Comparison of ENCODE assay signal across 10 mouse cellular contexts in the genomic region with DNA sequence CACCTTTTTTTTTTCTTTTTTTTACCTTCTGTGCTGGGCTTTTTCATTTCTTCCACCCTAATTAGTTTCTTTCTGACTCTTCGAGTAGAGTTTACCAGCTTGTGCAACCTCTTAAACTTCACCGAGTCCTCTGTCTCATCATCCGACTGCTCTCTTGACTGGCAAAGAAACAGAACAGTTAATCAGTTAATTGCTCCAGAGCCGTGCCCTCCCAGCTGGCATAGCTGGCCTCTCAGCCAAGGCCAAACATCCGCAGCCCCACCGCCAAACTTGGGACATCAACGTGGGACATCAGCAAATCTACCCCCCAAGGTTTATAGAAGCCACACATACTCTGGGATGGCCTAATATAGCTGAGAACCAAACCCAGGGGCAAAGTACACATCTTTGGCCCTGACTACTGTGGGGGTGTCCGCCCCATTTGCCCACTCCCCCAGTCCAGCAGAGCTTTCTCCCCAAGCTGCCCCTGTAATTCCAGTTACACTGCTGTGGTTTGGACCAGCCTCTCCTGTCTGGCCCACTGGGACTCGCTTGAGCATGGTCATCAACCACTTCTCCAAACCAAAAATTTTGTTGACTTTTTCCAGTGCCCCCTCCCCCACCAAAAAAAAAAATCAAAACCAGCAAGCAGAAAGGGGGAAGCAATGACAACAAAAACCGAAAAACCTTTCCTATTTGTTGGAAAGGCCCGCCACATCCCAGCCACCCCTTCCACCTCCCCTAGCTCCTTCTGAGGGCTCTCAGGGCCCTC.
A peak's percentile ranks its signal among the peaks of the same experiment; 100 is the strongest.
DNase-seq lines count a peak whose midpoint lies in the region; ATAC-seq lines count a peak whose summit lies in the region.
"Had no signal": no experiment of that assay in that cellular context is flagged by ENCODE, and none has a peak within 500 bp of the region (broad histone marks: within the 10 kb centered on the region; RNA-seq: fewer than 3 reads in every experiment).

No protein-coding gene starts in this region.

- 0 out of 2 replicates have a peak, but pooled peaks have one; percentile 36 for ATAC-seq in kidney, embryonic 14.5 days (ENCODE audit: low FRiP score, low TSS enrichment)
- ATAC-seq in embryonic facial prominence, embryonic 11.5 days (replicated peaks; ENCODE audit: insufficient number of reproducible peaks, low FRiP score, low TSS enrichment, low read depth), result no peak
- no peak for ATAC-seq in midbrain, embryonic 16.5 days

- peaks cover 13% of the 10 kb centered on the region; the same call in 1 of the 2 replicates for H3K4me1 ChIP-seq in kidney, embryonic 14.5 days (ENCODE audit: control insufficient read depth, insufficient read depth, low read length)
- peaks cover 6% of the 10 kb centered on the region for H3K4me1 ChIP-seq in embryonic facial prominence, embryonic 11.5 days (ENCODE audit: control insufficient read depth, insufficient read depth, low read length)
- H3K4me1 ChIP-seq in midbrain, embryonic 16.5 days (ENCODE audit: control insufficient read depth, insufficient read depth, low read length), result peaks cover 26% of the 10 kb centered on the region
- H3K4me1 ChIP-seq: liver, embryonic 15.5 days had no signal

- H3K4me2 ChIP-seq in kidney, embryonic 14.5 days (replicated peaks; ENCODE audit: low read depth, low read length), result peak overlapping the region; percentile 17; the same call in 1 of the 2 replicates
- peak overlapping the region; percentile 33 for H3K4me2 ChIP-seq in embryonic facial prominence, embryonic 11.5 days (ENCODE audit: low read depth, low read length)
- H3K4me2 ChIP-seq in midbrain, embryonic 16.5 days (ENCODE audit: low read length), result peak overlapping the region; percentile 53
- H3K4me2 ChIP-seq: liver, embryonic 15.5 days had no signal

- H3K27me3 ChIP-seq in kidney, embryonic 14.5 days (ENCODE audit: control insufficient read depth, insufficient read depth, low read length), result no peaks in the 10 kb centered on the region
- H3K27me3 ChIP-seq in embryonic facial prominence, embryonic 11.5 days (ENCODE audit: control insufficient read depth, insufficient read depth, low read length), result no peaks in the 10 kb centered on the region
- H3K27me3 ChIP-seq in midbrain, embryonic 16.5 days (ENCODE audit: control insufficient read depth, insufficient read depth, low read depth, low read length), result no peaks in the 10 kb centered on the region
- H3K27me3 ChIP-seq: liver, embryonic 15.5 days had no signal

- intact Hi-C loops in heart, postnatal 14 days (cut with DNase I), result no loop called here

- H3K27ac ChIP-seq in kidney, embryonic 14.5 days (ENCODE audit: low read depth, low read length), result peak overlapping the region; percentile 80
- H3K27ac ChIP-seq in embryonic facial prominence, embryonic 11.5 days (replicated peaks; ENCODE audit: low read depth, low read length), result peak overlapping the region; percentile 59; the same call in 1 of the 2 replicates
- peak overlapping the region; percentile 74 for H3K27ac ChIP-seq in midbrain, embryonic 16.5 days (ENCODE audit: low read length)
- H3K27ac ChIP-seq: liver, embryonic 15.5 days had no signal

- no peak overlapping the region for H3K4me3 ChIP-seq in kidney, embryonic 14.5 days (ENCODE audit: low read length)
- H3K4me3 ChIP-seq in embryonic facial prominence, embryonic 11.5 days (ENCODE audit: low read depth, low read length), result no peak overlapping the region
- H3K4me3 ChIP-seq in midbrain, embryonic 16.5 days (ENCODE audit: low read depth, low read length), result peak overlapping the region; percentile 30
- H3K4me3 ChIP-seq: liver, embryonic 15.5 days had no signal

- no peaks in the 10 kb centered on the region for H3K9me3 ChIP-seq in kidney, embryonic 14.5 days (ENCODE audit: control insufficient read depth, low read length)
- H3K9me3 ChIP-seq in embryonic facial prominence, embryonic 11.5 days (replicated peaks; ENCODE audit: control insufficient read depth, low read length), result no peaks in the 10 kb centered on the region
- no peaks in the 10 kb centered on the region for H3K9me3 ChIP-seq in midbrain, embryonic 16.5 days (replicated peaks; ENCODE audit: control insufficient read depth, low read length, poor library complexity, severe bottlenecking)
- H3K9me3 ChIP-seq: liver, embryonic 15.5 days had no signal

- 72% methylated on average over 11 of the region's 11 CpGs for WGBS in kidney, embryonic 14.5 days
- 61% methylated on average over 11 of the region's 11 CpGs for WGBS in embryonic facial prominence, embryonic 11.5 days
- 58% methylated on average over 11 of the region's 11 CpGs for WGBS in midbrain, embryonic 16.5 days

- DNase-seq in kidney, postnatal 14 days, result no peak
- DNase-seq in embryonic facial prominence, embryonic 11.5 days (ENCODE audit: low spot score), result no peak
- DNase-seq in heart, postnatal 14 days, result peak; percentile 20 to 45
- DNase-seq in right cerebral cortex, postnatal 14 days, result no peak
- no peak for DNase-seq in testis, postnatal 14 days (ENCODE audit: low spot score)
- no peak for DNase-seq in cerebellum, adult 9-10 months

- peaks cover 5% of the 10 kb centered on the region; the same call in 1 of the 2 replicates for H3K36me3 ChIP-seq in kidney, embryonic 14.5 days (ENCODE audit: control insufficient read depth, insufficient read depth, low read length)
- H3K36me3 ChIP-seq in embryonic facial prominence, embryonic 11.5 days (replicated peaks; ENCODE audit: control insufficient read depth, insufficient read depth, low read depth, low read length), result no peaks in the 10 kb centered on the region
- no peaks in the 10 kb centered on the region for H3K36me3 ChIP-seq in midbrain, embryonic 16.5 days (ENCODE audit: control insufficient read depth, insufficient read depth, low read length)
- H3K36me3 ChIP-seq: G1E; liver, embryonic 15.5 days had no signal

- no peak overlapping the region for H3K9ac ChIP-seq in kidney, embryonic 14.5 days (ENCODE audit: low read depth, low read length)
- no peak overlapping the region for H3K9ac ChIP-seq in embryonic facial prominence, embryonic 11.5 days (replicated peaks; ENCODE audit: low read length)
- peak overlapping the region; percentile 57 for H3K9ac ChIP-seq in midbrain, embryonic 16.5 days (ENCODE audit: low read depth, low read length)
- H3K9ac ChIP-seq: liver, embryonic 15.5 days had no signal

Comparison
In these comparisons a context has a peak if more than half of its experiments do, and no peak if none do; other contexts are left out.
1. DNase-seq: peak in heart, postnatal 14 days (2 of 2); none in kidney, postnatal 14 days (single experiment), embryonic facial prominence, embryonic 11.5 days (single experiment), right cerebral cortex, postnatal 14 days (single experiment), testis, postnatal 14 days (single experiment) and cerebellum, adult 9-10 months (single experiment).
2. Peak in every context shown above with its lines, with median percentiles within 50 percentile points of each other: H3K27ac ChIP-seq and H3K4me2 ChIP-seq.